Mouse (Mus musculus) liver, embryonic 13.5 days (tissue): ENCODE measurements at regions not wholly inside any gene's neighbourhood (a gene's known extent, or its start where the extent isn't known, plus 50 kb on each side); places are given as distances from the start of the nearest gene placed in this dataset.

Source experiments
- ATAC-seq: fragments of 200-750 bp; cut with Nextera tagmentation; 2 replicates; pipeline ENCODE4 v1.8.0; 2017; ENCODE audit warnings: low read depth, mild to moderate bottlenecking, moderate number of reproducible peaks, moderate library complexity
- DNase-seq: peaks from one replicate; pipeline ENCODE4 v3.0.0; 2022
- H3K27ac ChIP-seq: fragments of 300-500 bp; sonication (generic); 2 replicates; pipeline ENCODE4 v1.5.1; 2015; ENCODE audit warnings: moderate library complexity, mild to moderate bottlenecking, inconsistent platforms
- H3K27me3 ChIP-seq: fragments of 300-500 bp; sonication (generic); 2 replicates; pipeline ENCODE4 v1.6.1; 2015; ENCODE audit warnings: mild to moderate bottlenecking, inconsistent platforms
- H3K36me3 ChIP-seq: fragments of 300-500 bp; sonication (generic); 2 replicates; pipeline ENCODE4 v1.6.1; 2015; ENCODE audit warnings: mild to moderate bottlenecking, inconsistent platforms
- H3K4me1 ChIP-seq: fragments of 300-500 bp; sonication (generic); replicated peaks from 2 replicates; pipeline ENCODE4 v1.6.1; 2015; ENCODE audit warnings: inconsistent platforms
- H3K4me2 ChIP-seq: fragments of 300-500 bp; sonication (generic); 2 replicates; pipeline ENCODE4 v1.6.1; 2015; ENCODE audit warnings: inconsistent platforms, mild to moderate bottlenecking, moderate library complexity
- H3K4me3 ChIP-seq: fragments of 300-500 bp; sonication (generic); replicated peaks from 2 replicates; pipeline ENCODE4 v1.5.1; 2015; ENCODE audit warnings: mild to moderate bottlenecking, inconsistent platforms
- H3K9ac ChIP-seq: fragments of 300-500 bp; sonication (generic); 2 replicates; pipeline ENCODE4 v1.6.1; 2015; ENCODE audit warnings: mild to moderate bottlenecking, inconsistent platforms
- H3K9me3 ChIP-seq: fragments of 300-500 bp; sonication (generic); replicated peaks from 2 replicates; pipeline ENCODE4 v1.6.1; 2016; ENCODE audit warnings: inconsistent platforms
- WGBS: fragments of 180-500 bp; shearing (Covaris S2); methylation state at CpG from one replicate; pipeline ENCODE4 v1.1.7; 2015; ENCODE audit not compliant: insufficient replicate concordance; 5-methylcytosine and 5-hydroxymethylcytosine counted together

DNA sequence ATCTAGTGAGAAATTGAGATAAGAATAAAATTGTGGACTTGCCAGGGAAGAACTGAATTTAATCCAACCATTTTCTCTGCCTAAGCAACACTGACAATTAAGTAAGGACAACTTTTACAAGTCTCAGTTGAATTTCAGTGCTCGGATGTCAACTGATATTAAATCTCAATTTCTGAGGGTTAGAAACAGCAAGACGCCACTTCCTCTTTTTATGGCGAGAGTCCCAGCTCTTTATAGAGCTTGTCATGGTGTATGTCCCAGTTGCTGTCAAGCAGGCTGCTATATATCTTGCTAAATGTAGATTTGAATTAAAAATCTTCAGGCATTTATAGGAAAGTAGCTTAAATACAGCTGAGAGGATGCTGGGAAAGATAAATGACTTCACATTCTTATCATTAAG, 697.8 kb upstream of the Got2 start:
- H3K36me3 ChIP-seq = no peaks in the 10 kb centered on the region
- no peaks in the 10 kb centered on the region for H3K4me1 ChIP-seq
- DNase-seq (no peak), ATAC-seq (no peak)
- H3K27me3 ChIP-seq = no peaks in the 10 kb centered on the region
- 44% methylated on average over 3 of the region's 3 CpGs for WGBS
- no peak overlapping the region for H3K9ac ChIP-seq
- no peak overlapping the region for H3K27ac ChIP-seq
- H3K4me3 ChIP-seq = no peak overlapping the region
- H3K4me2 ChIP-seq = no peak overlapping the region
- no peaks in the 10 kb centered on the region for H3K9me3 ChIP-seq

DNA sequence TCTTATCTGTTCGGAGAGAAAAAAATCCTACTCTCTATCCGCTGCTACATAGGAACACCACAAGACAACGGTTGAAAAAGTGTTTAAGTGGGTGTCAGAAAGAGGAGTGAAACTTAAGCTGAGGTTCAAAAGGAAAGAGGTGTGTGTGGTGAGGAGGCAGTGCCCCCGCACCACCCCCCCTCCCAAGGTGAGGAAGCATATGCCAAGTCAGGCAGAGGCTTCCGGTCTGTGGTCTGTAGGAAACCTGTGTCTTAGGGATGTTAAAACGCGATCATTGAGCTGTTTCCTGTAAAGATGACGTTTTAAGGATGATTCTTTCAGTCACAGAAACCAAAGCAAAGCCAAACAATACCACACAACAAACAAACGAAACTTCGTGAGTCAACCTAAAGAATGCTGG, 664.2 kb upstream of the Got2 start:
- Histone ChIP-seq H3K27ac (no peak overlapping the region), H3K9me3 (no peaks in the 10 kb centered on the region), H3K36me3 (no peaks in the 10 kb centered on the region), H3K27me3 (no peaks in the 10 kb centered on the region), H3K4me2 (no peak overlapping the region), H3K4me3 (no peak overlapping the region), H3K4me1 (no peaks in the 10 kb centered on the region), H3K9ac (no peak overlapping the region)
- no peak for ATAC-seq
- WGBS = 47% methylated on average over 10 of the region's 10 CpGs
- no peak for DNase-seq

DNA sequence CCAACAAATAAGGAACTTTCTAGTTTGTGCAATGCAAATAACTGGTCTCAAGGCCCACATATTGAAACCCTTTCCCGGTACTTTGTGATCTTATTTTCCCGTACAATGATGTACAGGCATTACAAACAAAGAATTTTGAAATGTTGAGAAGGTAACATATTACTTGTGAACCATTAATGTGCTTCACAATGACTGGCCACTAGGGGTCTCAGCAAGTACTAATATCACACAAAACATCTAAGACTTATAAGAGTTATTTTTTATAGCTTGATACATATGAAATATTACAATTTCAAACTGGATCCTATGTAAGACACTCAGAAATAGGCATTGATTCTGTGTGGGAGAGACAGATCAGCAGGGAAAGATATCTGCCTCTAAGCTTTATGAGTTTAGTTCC, 662.1 kb upstream of the Got2 start:
- ATAC-seq (no peak), DNase-seq (no peak)
- Histone ChIP-seq H3K36me3 (no peaks in the 10 kb centered on the region), H3K4me1 (no peaks in the 10 kb centered on the region), H3K9ac (no peak overlapping the region), H3K27me3 (no peaks in the 10 kb centered on the region), H3K27ac (no peak overlapping the region), H3K9me3 (no peaks in the 10 kb centered on the region), H3K4me3 (no peak overlapping the region), H3K4me2 (no peak overlapping the region)
- WGBS = 65% methylated on average over 2 of the region's 2 CpGs

DNA sequence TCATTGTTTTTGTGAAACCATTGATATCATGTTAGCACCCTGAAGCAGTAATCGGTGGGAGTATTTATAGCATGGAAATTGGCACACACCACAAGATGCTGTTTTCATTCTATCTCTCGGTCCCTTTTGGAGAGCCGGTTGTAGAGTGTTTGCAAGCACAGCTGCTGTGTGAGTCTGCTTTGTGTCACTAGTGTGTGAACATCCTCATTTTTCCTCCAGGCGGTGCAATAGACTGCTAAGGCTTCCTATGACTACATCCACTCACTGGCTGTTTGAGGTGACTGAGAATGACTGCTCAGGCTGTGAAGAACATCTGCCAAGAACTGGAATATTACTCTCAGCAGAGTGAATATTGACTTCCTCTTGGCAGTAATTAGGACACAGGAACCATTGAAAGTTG, 660.3 kb upstream of the Got2 start:
- H3K9ac ChIP-seq = no peak overlapping the region
- 69% methylated on average over 4 of the region's 4 CpGs for WGBS
- no peaks in the 10 kb centered on the region for H3K36me3 ChIP-seq
- no peak for DNase-seq
- no peaks in the 10 kb centered on the region for H3K9me3 ChIP-seq
- H3K27me3 ChIP-seq = no peaks in the 10 kb centered on the region
- no peaks in the 10 kb centered on the region for H3K4me1 ChIP-seq
- no peak overlapping the region for H3K4me3 ChIP-seq
- ATAC-seq = no peak
- H3K27ac ChIP-seq = no peak overlapping the region
- H3K4me2 ChIP-seq = no peak overlapping the region

DNA sequence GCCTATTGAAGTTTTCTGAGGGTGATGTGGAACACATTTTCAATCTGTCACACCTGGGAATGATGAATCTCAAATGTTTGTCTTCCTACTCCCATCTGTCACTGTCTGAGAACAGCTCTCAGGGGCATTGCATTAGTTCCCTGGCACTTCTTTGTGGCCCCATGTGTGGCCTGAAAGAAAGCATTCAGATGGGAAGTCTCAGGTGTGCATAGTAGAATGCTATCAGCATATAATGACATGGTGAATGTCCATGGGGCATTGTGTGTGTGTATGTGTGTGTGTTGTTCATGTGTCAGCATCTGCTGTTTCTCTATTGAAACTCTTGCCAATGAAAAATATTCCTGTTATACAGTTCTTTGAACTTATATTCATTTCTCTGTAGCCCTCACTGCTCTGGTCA, 659.8 kb upstream of the Got2 start:
- no peaks in the 10 kb centered on the region for H3K27me3 ChIP-seq
- no peak for DNase-seq
- no peaks in the 10 kb centered on the region for H3K36me3 ChIP-seq
- no peak overlapping the region for H3K4me2 ChIP-seq
- no peaks in the 10 kb centered on the region for H3K9me3 ChIP-seq
- no peaks in the 10 kb centered on the region for H3K4me1 ChIP-seq
- H3K9ac ChIP-seq = no peak overlapping the region
- ATAC-seq = no peak
- no peak overlapping the region for H3K4me3 ChIP-seq
- no peak overlapping the region for H3K27ac ChIP-seq

DNA sequence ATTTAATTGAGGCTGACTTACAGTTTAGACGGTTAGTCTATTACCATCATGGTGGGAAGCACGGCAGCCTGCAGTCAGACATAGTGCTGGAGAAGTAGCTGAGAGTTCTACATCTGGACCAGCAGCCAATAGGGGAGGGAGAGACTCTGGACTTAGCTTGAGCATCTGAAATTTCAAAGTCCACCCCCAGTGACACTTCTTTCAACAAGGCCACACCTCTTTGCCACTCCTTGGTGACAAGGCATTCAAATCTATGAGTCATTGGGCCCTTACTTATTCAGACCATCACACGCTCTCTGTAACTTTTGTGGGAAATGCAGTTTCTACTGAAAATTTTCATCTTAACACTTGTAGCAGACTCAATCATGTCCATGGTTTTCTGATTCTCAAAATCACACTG, 653.9 kb upstream of the Got2 start:
- no peaks in the 10 kb centered on the region for H3K4me1 ChIP-seq
- DNase-seq (no peak), ATAC-seq (no peak)
- no peak overlapping the region for H3K4me3 ChIP-seq
- H3K4me2 ChIP-seq = no peak overlapping the region
- no peaks in the 10 kb centered on the region for H3K36me3 ChIP-seq
- no peaks in the 10 kb centered on the region for H3K27me3 ChIP-seq
- no peak overlapping the region for H3K9ac ChIP-seq
- no peak overlapping the region for H3K27ac ChIP-seq
- WGBS = 74% methylated on average over 3 of the region's 3 CpGs
- no peaks in the 10 kb centered on the region for H3K9me3 ChIP-seq

DNA sequence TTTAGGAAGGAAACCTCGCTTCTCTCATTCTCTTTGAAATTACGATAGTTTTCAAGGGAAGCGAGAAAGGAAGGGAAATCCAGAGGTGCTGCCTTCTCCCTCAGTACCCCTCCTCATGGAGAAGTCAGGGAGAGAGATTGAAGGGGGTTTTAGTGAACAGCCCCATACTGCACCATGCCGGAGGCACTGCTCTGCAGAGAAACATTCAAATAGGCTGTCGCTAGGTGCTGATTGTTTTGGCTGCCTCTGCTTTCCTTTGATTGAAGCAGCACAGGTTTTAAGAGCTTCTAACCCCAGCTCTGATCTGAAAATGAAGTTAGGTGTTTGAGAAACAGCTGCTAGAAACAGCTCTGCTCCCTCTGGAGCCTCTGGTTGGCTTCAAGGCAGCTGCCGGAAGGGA, 610.5 kb upstream of the Got2 start:
- Histone ChIP-seq H3K4me2 (no peak overlapping the region), H3K4me1 (no peaks in the 10 kb centered on the region), H3K9me3 (peaks cover 3% of the 10 kb centered on the region; the same call in 1 of the 2 replicates), H3K27ac (no peak overlapping the region), H3K9ac (no peak overlapping the region), H3K4me3 (no peak overlapping the region), H3K36me3 (no peaks in the 10 kb centered on the region), H3K27me3 (no peaks in the 10 kb centered on the region)
- no peak for DNase-seq
- WGBS = 69% methylated on average over 6 of the region's 6 CpGs
- no peak for ATAC-seq

DNA sequence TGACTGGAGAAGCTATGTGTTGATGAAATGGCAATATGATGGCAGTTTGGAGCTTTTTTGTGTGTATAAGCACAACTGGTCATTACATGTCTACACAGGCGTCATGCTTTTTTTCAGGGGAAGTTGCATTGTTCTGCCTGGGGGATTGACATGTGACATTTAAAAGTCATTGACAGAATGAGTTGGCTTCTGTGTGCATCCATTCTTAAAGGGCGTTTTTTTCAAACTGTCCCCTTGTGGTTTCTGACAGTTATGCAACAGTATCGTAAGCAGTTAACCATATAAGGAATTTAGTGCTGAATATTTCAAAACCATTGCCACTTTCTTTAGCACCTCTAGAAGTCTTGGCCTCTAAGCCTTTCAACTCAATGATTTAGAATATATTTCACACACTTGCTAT, 607.1 kb upstream of the Got2 start:
- peaks cover 3% of the 10 kb centered on the region; the same call in 1 of the 2 replicates for H3K9me3 ChIP-seq
- no peaks in the 10 kb centered on the region for H3K36me3 ChIP-seq
- H3K4me3 ChIP-seq = no peak overlapping the region
- H3K27ac ChIP-seq = no peak overlapping the region
- 59% methylated on average over 3 of the region's 3 CpGs for WGBS
- H3K27me3 ChIP-seq = no peaks in the 10 kb centered on the region
- ATAC-seq (no peak), DNase-seq (no peak)
- H3K4me1 ChIP-seq = no peaks in the 10 kb centered on the region
- H3K9ac ChIP-seq = no peak overlapping the region
- no peak overlapping the region for H3K4me2 ChIP-seq

DNA sequence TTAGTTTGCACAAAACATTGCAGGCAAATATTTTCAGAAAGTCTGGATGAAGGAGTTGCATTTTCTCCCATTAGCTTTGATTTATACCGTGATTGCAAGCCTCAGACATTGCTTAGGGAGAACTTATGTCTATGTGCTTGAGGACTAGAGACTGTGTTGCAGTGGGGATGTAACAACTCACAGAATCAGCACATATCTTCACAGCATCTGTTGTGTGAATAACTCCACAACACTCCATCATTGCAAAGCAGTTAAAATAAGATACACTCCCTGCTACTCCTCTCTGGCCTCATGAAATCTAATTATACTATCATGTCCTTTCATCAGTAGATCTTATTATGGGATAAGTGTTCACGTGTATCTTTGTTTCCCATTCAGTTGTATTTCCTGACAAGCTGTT, 601.5 kb upstream of the Got2 start:
- H3K27me3 ChIP-seq = no peaks in the 10 kb centered on the region
- no peak for DNase-seq
- no peaks in the 10 kb centered on the region for H3K4me1 ChIP-seq
- H3K27ac ChIP-seq = no peak overlapping the region
- no peak for ATAC-seq
- WGBS = 42% methylated on average over 2 of the region's 2 CpGs
- H3K9me3 ChIP-seq = no peaks in the 10 kb centered on the region
- H3K9ac ChIP-seq = no peak overlapping the region
- H3K4me2 ChIP-seq = no peak overlapping the region
- no peak overlapping the region for H3K4me3 ChIP-seq
- H3K36me3 ChIP-seq = no peaks in the 10 kb centered on the region

DNA sequence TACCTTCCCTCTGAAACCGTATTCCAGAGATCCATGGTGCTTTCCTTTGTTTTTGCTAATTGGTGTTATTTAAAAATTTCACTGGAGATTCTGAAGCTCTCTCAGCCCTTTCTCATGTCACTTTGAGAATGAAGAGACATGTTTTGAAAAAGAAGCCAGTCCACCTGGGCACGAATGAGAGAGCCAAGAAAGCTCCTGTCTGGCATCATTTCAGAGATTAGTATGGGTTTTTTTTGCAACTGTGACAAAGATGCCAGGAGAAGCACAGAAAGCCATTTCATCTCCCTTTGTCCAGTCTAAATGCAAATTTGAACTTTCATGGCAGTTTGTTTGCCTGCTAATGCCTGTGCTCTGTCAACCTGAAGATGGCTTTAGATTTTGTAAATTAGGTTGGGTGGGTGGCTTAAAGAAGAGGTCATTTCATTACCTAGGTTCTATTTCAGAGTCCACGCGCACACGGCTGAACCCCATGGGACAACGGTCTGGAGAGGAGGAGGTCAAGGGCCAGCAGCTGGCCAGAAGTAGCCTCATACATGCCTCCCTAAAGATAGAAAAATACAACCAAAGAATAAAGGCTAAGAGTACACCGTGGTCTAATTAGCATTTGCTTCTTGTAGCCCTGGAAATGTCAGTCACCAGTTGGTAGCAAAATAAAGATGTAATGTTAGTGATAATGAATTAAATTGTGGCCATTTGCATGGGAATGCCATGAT, 600.5 kb upstream of the Got2 start:
- H3K36me3 ChIP-seq = no peaks in the 10 kb centered on the region
- H3K27ac ChIP-seq = no peak overlapping the region
- H3K9ac ChIP-seq = no peak overlapping the region
- H3K27me3 ChIP-seq = no peaks in the 10 kb centered on the region
- no peak for ATAC-seq
- H3K4me3 ChIP-seq = no peak overlapping the region
- WGBS = 65% methylated on average over 7 of the region's 7 CpGs
- no peaks in the 10 kb centered on the region for H3K9me3 ChIP-seq
- no peaks in the 10 kb centered on the region for H3K4me1 ChIP-seq
- DNase-seq = no peak
- H3K4me2 ChIP-seq = no peak overlapping the region

DNA sequence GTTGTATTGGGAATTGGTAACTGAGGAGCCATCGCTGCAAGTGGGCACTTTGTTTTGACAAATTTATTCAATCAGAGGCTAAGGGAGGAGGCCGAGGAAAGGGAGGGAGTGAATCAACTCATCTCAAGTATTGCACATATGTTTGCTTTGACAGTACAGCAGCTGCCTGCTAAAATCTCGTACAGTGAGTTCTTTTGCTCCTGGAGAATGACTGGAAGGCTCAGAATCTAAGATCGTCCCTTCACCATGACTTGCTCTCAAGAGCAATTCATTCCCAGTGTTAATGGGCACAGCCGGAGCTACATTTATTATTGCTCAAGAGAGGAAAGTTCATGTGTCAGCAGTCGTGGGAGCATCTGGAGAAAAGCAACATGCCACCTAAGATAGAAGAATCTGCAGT, 567.6 kb upstream of the Got2 start:
- no peak overlapping the region for H3K4me3 ChIP-seq
- H3K4me1 ChIP-seq = no peaks in the 10 kb centered on the region
- H3K4me2 ChIP-seq = no peak overlapping the region
- H3K9ac ChIP-seq = no peak overlapping the region
- H3K27ac ChIP-seq = no peak overlapping the region
- no peaks in the 10 kb centered on the region for H3K27me3 ChIP-seq
- WGBS = 50% methylated on average over 6 of the region's 6 CpGs
- DNase-seq (no peak), ATAC-seq (no peak)
- H3K36me3 ChIP-seq = no peaks in the 10 kb centered on the region
- H3K9me3 ChIP-seq = no peaks in the 10 kb centered on the region

DNA sequence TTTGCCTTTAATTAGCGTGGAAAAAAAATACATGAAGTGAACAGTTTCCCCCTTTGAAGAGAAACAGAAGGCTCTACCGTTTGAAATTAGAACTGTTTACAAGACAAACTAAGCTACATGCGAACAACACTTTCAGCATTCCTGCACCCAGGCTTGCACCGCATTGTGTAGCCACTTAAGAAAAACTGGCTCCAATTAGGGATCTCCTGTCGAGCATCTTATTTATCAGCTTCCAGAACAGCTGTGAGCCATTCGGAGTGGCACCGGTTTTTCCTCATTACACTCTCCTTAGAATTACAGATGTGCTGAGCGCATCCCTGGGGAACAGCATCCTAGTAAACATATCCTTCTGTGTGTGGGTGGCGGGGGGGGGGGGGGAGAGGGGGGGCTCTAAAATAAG, 567.0 kb upstream of the Got2 start:
- DNase-seq (no peak), ATAC-seq (no peak)
- 44% methylated on average over 8 of the region's 9 CpGs for WGBS
- Histone ChIP-seq H3K27me3 (no peaks in the 10 kb centered on the region), H3K4me1 (no peaks in the 10 kb centered on the region), H3K9me3 (no peaks in the 10 kb centered on the region), H3K4me3 (no peak overlapping the region), H3K27ac (no peak overlapping the region), H3K4me2 (no peak overlapping the region), H3K9ac (no peak overlapping the region), H3K36me3 (no peaks in the 10 kb centered on the region)
